Mouse (Mus musculus): ENCODE measurements at regions not wholly inside any gene's neighbourhood (a gene's known extent, or its start where the extent isn't known, plus 50 kb on each side); places are given as distances from the start of the nearest gene placed in this dataset.
A peak's percentile ranks its signal among the peaks of the same experiment; 100 is the strongest.
"Not testable (repeated sequence)": the region's sequence is repeated elsewhere in the genome, so short reads cannot be mapped to it uniquely, and the experiment has no call there.

DNA sequence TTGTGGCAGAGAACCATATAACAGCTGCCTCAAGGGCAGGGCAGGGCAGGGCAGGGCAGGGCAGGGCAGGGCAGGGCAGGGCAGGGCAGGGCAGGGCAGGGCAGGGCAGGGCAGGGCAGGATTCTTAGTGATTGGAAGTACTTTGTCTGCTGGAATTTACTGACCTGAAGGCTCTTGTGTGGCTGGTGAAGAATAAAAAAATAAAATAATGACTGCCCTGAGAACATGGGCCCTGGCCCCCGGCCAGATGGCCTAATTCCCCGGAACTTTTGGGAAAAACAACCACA is 169.3 kb downstream of the Qk start:
- not testable (repeated sequence) for ATAC-seq (replicated peaks; ENCODE audit: poor library complexity, severe bottlenecking)

DNA sequence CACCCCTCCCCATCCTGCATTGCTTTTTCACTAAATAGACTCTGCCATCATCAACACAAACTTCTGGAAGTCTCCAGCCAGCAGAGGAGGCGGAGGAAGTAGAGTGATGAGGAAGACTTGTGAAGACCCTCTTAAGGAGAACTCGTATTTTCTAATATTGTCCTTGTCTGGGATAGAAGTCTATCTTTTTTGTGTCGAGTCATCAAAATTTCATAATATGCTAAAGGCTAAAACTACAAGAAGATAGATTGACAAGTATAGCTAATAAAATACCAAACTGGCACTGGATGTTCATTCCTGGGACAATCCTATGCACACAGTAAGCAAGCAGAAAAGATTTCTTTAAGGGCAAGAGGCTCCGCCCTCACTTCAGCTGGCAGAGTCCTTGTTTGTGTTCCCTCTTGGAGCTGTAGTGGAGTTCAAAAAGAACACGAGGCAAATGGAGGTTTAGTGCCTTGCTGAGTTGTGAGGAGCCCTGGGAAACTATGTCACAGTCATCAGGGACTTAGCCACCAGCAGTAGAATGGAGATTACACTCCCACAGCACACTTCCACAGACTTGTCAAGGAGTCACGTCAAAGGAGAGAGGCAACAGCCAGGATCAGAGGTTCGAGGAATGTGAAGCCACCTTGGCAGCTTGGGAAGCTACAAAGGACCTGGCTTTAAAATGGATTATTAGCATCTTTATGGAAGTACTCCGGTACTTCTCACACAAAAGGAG is 169.8 kb downstream of the Qk start:
- no peak for ATAC-seq (replicated peaks; ENCODE audit: poor library complexity, severe bottlenecking)

DNA sequence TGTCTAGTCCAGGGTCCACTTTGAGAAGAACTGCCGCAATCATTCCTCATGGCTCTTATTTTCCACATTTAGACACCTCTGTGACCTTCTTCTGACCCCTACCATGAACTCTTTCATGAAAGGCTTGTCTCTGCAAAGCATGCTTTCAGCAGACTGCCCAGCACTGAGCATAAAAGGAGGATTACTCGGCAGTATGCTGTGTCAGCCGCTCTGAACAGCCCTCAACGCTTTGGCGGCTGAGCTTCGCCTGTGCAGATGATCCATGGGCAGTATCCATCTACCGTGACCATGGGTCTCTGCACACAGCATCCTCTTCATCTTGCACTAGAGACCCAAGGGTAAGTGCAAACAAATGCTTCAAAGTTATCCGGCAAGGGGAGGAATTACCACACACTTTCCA is 172.5 kb downstream of the Qk start:
- no peak for ATAC-seq (replicated peaks; ENCODE audit: poor library complexity, severe bottlenecking)

DNA sequence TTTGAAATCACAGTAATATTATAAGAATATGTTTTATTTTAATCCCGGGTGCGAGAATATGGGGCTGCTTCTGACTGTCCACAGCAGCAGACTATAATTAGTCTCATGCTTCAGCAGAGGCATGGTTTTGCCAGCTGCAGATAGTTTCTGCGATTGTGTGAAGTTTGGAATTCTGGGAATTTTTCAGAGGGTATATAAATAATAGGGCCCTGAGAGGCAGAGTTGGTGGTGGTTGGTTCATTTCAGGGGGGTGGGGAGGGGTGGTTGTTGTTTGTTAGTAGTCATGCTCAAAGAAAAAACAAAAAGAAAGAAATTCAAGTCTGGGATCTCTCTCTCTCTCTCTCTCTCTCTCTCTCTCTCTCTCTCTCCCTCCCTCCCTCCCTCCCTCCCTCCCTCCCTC is 173.1 kb downstream of the Qk start:
- no peak for ATAC-seq (replicated peaks; ENCODE audit: poor library complexity, severe bottlenecking)

DNA sequence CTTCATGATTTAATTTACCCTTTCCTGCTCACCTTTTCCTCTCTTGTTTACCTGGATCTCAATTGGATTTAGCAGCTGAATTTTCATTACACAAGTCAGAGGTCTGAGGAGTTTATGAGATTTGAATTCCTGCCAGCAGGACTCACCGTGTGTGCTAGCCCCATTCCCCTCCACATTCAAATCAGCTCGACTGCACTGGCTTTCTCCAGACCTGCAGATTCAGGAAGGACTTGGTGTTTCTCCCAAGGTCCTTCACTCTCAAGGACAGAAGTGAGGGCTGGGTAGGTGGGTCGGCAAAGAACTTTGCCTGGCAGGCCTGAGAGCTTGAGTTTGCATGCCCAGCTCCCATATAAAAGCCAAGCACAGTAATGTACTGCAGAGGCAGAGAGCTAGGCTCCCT is 180.8 kb downstream of the Qk start:
- ATAC-seq (replicated peaks; ENCODE audit: poor library complexity, severe bottlenecking): no peak

DNA sequence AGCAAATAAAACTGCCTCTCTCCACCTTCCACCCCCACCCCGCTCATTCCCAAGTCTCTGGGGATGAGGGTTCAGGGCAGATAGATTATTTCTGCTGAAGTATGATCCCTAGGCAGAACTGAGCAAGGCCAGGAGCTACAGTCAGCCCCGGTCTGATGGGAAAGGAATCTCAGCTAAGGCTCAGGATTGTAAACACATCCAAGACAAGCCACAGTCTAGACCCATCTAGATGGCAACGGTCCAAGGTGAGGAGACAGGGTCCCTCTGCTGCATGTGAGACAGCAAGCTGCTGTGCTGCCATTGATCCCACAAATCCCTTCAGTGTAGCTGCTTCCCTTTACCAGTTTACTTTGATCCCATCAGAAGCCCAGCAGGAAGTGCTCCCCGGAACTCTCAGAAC is 181.3 kb downstream of the Qk start:
- ATAC-seq (replicated peaks; ENCODE audit: poor library complexity, severe bottlenecking): no peak

DNA sequence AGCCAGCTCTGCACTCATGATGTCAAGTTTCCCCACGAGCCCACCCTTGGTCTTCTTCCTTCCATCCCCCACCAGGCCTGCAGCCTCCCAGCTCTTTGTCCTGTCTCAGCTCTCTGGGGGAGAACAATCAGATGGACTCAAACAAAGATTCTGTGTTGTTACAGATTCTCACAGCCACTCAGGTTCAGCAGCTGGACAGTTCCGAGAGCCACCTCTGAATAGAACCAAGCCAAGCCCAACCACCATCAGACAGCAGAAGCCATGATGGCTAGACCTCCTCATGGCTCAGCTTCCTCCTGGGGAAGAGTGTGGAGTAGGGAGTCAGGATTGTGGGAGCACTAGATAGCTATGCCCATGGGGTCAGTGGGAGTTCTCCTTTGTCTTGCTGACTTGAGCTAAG is 184.5 kb downstream of the Qk start:
- ATAC-seq (replicated peaks; ENCODE audit: poor library complexity, severe bottlenecking): no peak

DNA sequence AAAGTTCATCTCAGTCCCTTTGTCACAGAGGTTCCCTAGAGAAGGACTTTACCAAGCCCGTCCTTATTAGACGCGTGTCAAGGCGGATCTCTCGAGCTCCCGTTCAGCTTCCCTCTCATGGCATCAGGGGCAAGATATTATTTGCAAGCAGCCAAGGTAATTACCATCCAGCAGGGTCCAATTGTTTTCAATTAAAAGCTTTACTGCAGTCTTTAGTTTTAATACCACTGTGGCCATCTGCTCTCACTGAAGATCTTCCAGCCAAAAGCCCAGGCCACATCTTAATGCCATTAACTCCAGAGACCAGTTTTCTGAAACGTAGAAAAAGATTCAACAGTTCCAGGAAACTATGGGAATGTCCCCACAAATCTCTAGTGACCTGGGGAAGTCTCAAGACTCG is 191.1 kb downstream of the Qk start:
- ATAC-seq (replicated peaks; ENCODE audit: poor library complexity, severe bottlenecking): no peak

DNA sequence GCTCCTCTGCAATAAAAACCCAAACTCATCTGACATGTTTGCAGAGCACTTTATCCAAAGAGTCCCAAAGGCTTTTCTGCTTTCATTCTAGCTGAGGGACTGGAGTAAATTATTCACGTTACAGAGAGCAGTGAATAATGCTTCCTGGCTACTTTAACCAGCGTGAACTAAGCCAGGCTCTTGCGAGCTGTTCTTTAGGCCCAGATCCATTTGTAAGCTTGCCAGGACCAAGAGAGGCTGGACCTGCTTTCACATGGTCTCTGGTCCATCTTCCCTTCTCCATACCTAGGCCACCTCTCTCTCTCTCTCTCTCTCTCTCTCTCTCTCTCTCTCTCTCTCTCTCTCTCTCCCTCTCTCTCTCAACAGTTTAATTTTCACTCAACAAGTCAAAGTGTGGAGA is 197.2 kb downstream of the Qk start:
- ATAC-seq (replicated peaks; ENCODE audit: poor library complexity, severe bottlenecking): no peak

DNA sequence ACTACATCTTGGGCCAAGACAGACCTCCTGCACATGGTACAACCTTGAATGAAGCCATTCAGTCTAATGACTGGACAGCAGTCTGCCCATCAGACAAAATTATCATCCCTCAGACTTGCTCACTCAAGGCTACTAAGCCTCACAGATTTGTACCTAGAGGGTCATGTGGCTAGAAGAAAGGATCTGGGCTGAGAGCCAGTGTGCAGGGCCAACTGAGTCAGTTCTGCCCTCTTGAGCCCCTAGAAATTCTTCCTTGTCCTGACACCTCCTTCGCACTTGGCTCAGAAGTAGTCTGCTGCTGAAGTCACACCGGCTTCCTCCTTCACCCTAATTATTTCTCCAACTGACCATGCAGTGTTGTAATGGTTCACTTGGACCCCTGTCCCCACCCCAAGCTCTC is 207.5 kb downstream of the Qk start:
- ATAC-seq (replicated peaks; ENCODE audit: poor library complexity, severe bottlenecking): no peak

DNA sequence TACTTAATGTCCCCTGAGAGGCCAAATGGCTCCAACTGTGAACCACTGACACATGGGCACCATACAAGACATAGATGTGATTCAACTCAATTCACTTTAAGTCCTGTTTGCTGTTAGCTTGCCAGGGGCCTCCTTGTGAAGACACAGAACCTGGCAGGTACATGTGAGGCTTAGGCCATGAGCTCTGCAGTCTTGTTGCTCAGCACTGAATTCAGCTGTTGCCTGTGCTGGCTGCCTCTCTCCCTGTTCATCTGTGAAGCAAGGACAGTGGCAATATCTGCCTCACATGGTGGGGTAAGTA is 209.3 kb downstream of the Qk start:
- ATAC-seq (replicated peaks; ENCODE audit: poor library complexity, severe bottlenecking): no peak

DNA sequence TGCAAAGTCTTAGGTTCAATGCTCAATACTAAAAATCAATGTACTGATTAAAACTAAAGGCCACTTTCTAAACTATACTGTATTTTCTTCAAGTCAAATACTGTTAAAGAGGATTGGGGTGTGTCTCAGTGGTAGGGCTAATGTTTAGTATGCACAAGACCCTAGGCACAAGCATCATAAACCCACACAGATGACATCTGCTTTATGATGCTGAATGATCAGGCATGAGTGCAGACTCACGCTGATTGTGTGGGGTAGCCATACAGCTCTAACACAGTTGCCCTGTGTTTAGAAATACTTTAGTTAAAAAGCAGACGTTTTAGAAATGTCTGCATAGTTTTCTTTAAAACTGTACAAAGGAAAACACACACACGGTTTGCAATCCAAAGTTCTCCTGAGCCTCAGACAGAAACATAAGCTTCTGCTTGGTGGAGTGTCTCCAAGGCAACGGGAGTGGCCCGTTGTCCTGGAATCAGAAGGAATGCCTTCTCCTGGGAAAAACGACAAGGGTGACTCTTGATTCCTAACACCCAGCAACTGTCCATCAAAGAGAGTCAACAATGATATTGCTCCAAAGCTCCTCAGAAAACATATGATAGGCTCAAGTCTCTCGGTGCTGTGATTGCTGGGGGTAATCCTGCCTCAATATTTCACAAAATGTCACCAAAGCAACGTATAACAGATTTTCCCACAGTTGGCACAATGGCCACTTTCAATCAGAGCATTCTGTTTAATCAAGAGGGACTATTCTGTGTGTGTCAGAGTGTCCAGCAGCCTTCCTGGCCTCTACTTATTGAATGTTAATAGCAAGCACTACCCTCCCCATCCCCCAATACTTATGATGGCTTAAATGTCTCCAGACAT is 209.9 kb downstream of the Qk start:
- no peak for ATAC-seq (replicated peaks; ENCODE audit: poor library complexity, severe bottlenecking)

DNA sequence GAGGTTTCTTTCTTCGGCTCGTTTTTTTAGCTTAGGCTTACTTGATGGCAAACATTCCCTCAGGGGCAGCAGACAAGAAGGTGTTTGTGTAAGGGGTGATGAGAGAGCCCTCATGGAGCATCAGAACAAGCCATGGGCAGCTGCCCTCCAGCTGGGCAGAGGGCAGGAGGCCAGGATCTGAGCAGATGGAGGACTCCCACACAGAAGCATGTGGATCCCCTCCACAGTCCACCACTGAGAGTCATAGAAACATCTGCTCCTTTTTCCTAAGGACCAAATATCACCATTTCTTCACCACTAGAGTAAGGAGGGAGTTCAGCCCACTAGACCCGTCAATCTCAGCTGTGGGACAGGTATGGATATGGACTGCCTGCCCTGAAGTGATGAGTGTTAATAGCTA is 214.4 kb downstream of the Qk start:
- ATAC-seq (replicated peaks; ENCODE audit: poor library complexity, severe bottlenecking): no peak

DNA sequence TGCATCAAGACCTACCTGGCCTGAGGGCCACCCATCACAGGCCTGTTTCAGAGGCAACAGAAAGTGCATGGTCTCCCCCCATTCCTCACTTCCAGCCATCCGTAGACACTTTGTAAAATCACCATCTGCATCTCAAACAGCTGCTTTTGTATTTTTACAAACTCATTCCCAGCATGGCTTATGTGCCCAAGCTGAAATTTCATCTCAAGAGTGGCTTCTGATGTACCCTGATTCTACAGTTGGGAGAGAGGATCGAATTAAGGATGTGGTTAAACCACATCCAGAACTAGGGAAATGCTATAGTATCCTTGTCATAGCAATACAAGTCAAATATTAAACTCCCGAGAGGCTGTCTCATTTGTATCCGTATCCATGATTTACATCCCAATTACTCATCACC is 221.5 kb downstream of the Qk start:
- no peak for ATAC-seq (replicated peaks; ENCODE audit: poor library complexity, severe bottlenecking)

DNA sequence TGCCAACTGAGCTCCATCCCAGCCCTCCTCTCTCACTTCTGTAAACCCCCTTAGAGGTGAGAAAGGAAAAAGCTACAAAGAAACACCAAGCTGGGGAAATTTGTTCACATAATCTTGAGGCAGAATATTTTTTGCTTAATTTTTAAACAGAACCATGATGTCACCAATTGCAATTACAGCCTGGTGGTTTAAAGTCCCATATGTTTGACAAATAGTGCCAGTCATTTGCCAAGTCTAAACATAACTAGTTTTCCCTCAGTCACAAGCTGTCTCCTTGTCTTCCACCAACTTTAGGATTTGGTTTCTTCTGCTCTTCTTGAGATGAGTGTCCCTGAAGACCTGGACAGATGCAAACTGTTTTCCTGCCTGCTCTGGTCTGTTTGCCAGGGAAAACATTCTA is 222.0 kb downstream of the Qk start:
- ATAC-seq (replicated peaks; ENCODE audit: poor library complexity, severe bottlenecking): no peak

DNA sequence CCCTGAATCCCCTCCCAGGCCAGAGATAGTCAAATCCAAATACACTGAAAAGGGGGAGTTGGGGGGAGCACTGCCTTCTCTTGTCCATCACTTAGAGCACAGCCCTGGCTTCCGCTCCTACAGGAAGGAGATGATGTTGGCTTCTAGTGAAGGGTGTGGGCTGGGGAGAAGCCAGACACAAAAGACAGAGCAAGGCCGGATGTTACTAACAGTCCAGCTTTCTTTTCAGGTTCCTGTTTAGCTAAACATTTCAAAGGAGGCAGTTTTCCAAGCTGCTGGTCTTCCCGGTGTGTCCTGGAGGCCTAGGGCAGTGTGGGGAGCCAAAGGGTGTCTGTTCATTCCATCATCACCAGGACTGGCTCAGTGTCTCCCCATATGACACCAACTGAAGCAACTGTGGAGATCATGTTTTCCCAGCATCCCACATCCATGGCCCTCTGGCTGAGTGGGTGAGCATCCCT is 223.8 kb downstream of the Qk start:
- no peak for ATAC-seq (replicated peaks; ENCODE audit: poor library complexity, severe bottlenecking)

DNA sequence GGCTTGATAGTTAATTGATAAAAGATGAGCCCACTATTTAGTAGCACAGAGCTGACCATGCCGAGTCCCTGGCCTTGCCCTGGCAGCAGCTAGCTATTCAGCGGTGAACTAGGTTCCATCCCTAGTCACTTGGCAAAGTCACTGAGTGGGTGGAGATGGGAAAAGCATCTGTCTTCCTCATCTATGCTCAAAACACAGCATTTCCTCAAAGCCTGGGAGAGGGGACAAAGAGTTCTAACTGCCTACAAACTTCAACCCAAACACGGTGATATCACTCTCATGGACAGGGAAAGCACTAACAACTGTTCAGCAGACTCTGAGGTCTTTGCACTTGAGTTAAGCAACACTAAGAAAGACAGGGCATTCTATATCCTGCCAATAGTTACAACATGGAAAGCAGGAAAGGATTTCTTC is 225.5 kb downstream of the Qk start:
- no peak for ATAC-seq (replicated peaks; ENCODE audit: poor library complexity, severe bottlenecking)

DNA sequence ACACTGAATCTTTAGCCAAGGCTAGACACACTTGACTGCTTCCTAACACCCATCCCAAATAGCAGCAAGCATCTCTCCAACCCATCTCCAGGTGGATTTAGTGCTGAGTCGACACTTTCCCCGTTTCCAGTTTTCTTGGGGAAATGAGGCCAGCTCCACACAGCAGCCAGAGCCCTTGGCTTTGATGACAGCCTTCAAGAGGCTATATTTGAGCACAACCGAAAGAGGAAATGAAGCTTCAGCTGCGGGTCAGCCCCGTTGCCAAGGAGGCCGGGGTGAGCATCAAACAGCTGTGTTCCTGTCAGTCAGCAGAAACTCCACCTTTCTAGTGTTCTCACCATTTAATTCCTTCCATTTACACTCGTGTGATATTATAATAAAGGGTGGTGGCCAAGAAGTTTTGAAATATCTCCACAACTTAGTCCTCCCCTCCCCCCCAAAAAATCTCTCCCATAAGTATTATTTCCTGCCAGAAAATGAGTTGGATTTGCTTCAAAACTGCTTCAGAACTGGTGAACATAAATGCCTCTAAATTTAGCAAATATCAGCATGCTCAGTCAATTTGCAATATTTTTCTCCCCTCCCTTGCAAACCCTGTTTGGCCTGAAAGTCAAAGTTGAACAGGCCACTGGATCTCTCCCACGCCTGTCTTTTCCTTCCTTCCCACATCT is 226.1 kb downstream of the Qk start:
- ATAC-seq (replicated peaks; ENCODE audit: poor library complexity, severe bottlenecking): peak; percentile 94

DNA sequence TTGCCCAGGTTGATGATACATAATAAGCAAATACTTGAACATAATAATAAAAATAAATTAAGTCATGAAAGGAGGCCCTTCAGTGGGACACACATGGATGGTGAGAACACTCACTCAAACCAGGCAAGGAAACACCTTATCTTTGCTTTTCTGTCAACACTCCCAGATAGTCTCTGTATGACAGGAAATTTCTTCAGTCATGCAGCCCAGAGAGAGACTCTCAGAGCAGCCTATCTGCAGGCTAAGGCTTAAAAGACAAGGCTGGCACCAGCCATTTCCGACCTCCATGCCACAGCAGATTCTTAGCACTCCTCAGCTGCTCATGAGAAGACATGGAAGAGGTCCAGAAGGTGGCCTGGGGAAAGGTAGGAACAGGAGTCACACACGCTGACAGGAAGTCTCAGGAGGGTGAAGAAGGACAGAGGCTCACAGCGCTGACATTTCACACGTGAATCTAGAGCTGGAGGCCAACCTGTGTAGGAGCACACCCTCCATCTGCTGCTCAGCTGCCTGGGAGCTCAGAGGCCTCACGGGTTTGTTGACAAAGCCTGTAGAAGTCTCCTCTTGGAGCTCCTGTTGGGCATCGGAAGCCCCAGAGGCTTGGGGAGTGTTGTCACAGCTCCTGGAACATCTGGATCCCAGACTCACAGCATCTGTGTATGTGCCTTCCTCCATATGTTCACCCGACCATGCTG is 232.3 kb downstream of the Qk start:
- ATAC-seq (replicated peaks; ENCODE audit: poor library complexity, severe bottlenecking): no peak

DNA sequence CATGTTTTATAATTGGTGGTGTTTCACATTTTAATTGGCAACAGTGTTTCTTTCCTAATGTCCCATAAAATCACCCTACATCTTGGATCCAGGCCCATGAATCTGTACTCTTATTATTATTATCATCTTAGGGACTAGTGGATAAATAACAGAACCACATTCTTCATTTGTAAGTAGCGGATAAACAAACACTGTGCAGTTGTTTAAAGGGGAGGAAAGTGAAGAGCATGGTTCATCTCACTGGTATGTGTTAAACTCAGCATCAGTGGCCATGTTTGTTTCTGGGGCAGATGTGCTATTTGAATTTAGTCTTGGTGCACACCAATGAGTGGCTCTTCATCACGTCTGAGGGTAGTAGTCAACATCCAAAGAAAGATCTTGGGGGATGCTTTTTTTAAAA is 233.1 kb downstream of the Qk start:
- ATAC-seq (replicated peaks; ENCODE audit: poor library complexity, severe bottlenecking): no peak

DNA sequence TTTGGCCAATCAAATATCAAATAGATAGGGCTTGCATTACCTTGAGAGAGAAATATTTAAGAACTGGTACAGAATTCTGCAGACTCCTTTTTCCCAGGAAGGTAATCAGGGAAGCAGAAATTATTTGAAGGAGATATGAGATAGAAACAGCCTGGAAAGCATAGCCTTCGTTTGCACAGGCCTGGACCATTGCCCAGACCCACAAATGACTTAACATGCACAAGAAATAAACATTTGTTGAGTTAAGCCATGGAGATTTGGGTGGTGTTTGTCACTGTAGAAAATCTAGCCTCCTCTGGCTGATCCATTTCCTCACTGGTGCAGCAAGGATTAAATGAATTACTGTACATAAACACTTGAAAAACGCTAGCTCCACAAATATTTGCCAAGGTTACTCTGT is 233.5 kb downstream of the Qk start:
- no peak for ATAC-seq (replicated peaks; ENCODE audit: poor library complexity, severe bottlenecking)
